Mouse (Mus musculus): ENCODE results near the gene Sart3. TPM values are rescaled to one million over a fixed set of nuclear protein-coding genes. Genes with fewer than 3 reads are reported as not detected.
"Not testable (repeated sequence)": the region's sequence is repeated elsewhere in the genome, so short reads cannot be mapped to it uniquely, and the experiment has no call there.

The Sart3 gene
- polyA plus RNA-seq, 1 experiment: 47.5 TPM

DNA sequence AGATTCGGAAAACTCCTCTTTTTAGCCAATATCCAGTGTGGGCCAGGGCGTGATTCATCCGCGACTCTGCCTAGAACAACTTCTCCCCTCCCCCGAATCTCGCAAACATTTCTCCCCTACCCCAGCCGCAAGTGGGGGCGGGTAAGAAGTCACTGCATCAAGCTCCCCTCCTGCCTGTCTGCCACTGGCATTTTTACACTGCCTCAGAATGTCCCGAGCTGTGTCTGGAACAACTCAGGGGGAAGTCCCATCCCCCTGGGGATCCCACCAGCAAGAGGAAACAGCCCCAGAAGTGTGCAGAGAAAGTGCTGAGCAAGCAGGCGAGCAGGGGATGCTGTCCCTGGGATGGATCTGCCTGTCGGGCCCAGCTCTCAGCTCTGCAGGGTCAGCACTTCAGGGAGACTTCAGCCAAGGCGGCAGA is 11.3 kb upstream of the Sart3 start:
- WGBS: 51% methylated on average over 12 of the region's 12 CpGs
- no peaks in the 10 kb centered on the region for H3K36me3 ChIP-seq (ENCODE audit: control insufficient read depth, insufficient read depth, low read length)
- H3K27ac ChIP-seq (ENCODE audit: control insufficient read depth, insufficient read depth, low read length): no peak overlapping the region
- H3K4me1 ChIP-seq (replicated peaks; ENCODE audit: control insufficient read depth, insufficient read depth, low read length): peaks cover 6% of the 10 kb centered on the region
- no peak for DNase-seq
- TF ChIP-seq CTCF (IDR thresholded peaks at IDR 0.05; ENCODE audit: borderline replicate concordance, control insufficient read depth, extremely low read depth, insufficient read depth, low read length, poor library complexity) (no peak), POLR2A (IDR thresholded peaks at IDR 0.05; ENCODE audit: control insufficient read depth, extremely low read depth, insufficient read depth, low read length, poor library complexity) (no peak)
- H3K27me3 ChIP-seq (ENCODE audit: control insufficient read depth, insufficient read depth, low read length): no peaks in the 10 kb centered on the region
- H3K4me3 ChIP-seq (ENCODE audit: control insufficient read depth, insufficient read depth, low read length): no peak overlapping the region

DNA sequence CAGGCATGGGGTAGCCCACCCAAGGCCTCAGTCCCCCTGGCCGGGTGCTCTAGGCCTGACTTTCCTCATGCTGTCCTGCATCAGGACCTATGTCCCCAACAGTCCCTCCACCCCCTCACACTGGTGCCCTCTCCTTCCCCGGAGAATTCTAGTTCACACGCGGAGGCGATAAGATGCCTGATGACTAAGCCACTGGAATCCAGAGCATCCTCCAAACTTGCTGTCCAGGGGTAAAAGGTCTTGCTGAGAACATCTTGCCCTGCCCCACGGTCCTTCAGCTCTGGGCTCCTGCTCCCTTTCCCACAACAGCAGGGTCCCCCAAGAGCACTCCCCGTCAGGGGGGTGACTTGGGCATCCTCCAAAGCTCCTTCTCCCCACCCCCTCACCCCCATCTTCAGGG is 10.3 kb upstream of the Sart3 start:
- no peak for TF ChIP-seq CTCF (IDR thresholded peaks at IDR 0.05; ENCODE audit: borderline replicate concordance, control insufficient read depth, extremely low read depth, insufficient read depth, low read length, poor library complexity)
- TF ChIP-seq POLR2A (IDR thresholded peaks at IDR 0.05; ENCODE audit: control insufficient read depth, extremely low read depth, insufficient read depth, low read length, poor library complexity): no peak
- no peaks in the 10 kb centered on the region for H3K36me3 ChIP-seq (ENCODE audit: control insufficient read depth, insufficient read depth, low read length)
- no peaks in the 10 kb centered on the region for H3K27me3 ChIP-seq (ENCODE audit: control insufficient read depth, insufficient read depth, low read length)
- H3K27ac ChIP-seq (ENCODE audit: control insufficient read depth, insufficient read depth, low read length): no peak overlapping the region
- peaks cover 14% of the 10 kb centered on the region for H3K4me1 ChIP-seq (replicated peaks; ENCODE audit: control insufficient read depth, insufficient read depth, low read length)
- no peak for DNase-seq
- WGBS: 95% methylated on average over 7 of the region's 7 CpGs
- H3K4me3 ChIP-seq (ENCODE audit: control insufficient read depth, insufficient read depth, low read length): no peak overlapping the region

DNA sequence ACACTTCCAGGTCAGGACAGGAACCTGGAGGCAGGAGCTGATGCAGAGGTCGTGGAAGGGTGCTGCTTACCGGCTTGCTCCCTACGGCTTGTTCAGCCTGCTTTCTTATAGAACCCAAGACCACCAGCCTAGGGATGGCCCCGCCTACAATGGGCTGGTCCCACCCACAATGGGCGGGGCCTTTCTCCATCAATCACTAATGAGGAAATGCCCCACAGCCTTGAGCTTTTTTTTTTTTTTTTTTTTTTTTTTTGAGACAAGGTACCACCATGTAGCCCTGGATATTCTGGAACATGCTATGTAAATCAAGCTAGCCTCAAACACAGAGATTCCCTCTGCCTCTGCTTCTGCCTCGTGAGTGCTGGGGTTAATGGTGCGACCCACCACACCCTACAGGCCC is 9.6 kb upstream of the Sart3 start:
- TF ChIP-seq POLR2A (IDR thresholded peaks at IDR 0.05; ENCODE audit: control insufficient read depth, extremely low read depth, insufficient read depth, low read length, poor library complexity) (no peak), CTCF (IDR thresholded peaks at IDR 0.05; ENCODE audit: borderline replicate concordance, control insufficient read depth, extremely low read depth, insufficient read depth, low read length, poor library complexity) (no peak)
- H3K4me3 ChIP-seq (ENCODE audit: control insufficient read depth, insufficient read depth, low read length): no peak overlapping the region
- WGBS: 90% methylated on average over 7 of the region's 7 CpGs

DNA sequence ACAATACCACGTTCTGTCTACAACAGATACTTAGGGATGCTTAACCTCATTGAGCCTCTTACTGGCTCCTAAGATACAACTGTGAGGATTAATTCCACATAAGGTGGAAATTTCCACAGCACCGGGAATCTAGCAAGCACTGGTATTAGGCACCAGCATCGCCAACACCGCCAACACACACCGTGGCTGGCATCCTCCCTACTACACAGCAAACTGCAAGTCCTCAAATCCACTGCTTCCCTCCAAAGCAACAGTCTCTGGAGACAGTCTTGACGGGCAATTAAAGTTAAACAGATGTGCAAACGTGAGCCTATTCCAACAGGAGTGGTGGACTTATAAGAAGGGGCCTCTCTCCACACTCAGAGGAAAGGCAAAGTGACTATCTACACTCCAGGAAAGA is 8.9 kb upstream of the Sart3 start:
- H3K27me3 ChIP-seq (ENCODE audit: control insufficient read depth, insufficient read depth, low read length): no peaks in the 10 kb centered on the region
- DNase-seq: no peak
- peaks cover 20% of the 10 kb centered on the region for H3K4me1 ChIP-seq (replicated peaks; ENCODE audit: control insufficient read depth, insufficient read depth, low read length)
- 97% methylated on average over 7 of the region's 7 CpGs for WGBS
- H3K27ac ChIP-seq (ENCODE audit: control insufficient read depth, insufficient read depth, low read length): no peak overlapping the region
- no peak overlapping the region for H3K4me3 ChIP-seq (ENCODE audit: control insufficient read depth, insufficient read depth, low read length)
- TF ChIP-seq CTCF (IDR thresholded peaks at IDR 0.05; ENCODE audit: borderline replicate concordance, control insufficient read depth, extremely low read depth, insufficient read depth, low read length, poor library complexity) (no peak), POLR2A (IDR thresholded peaks at IDR 0.05; ENCODE audit: control insufficient read depth, extremely low read depth, insufficient read depth, low read length, poor library complexity) (no peak)
- no peaks in the 10 kb centered on the region for H3K36me3 ChIP-seq (ENCODE audit: control insufficient read depth, insufficient read depth, low read length)

More for the DNA sequence above, 9.6 kb upstream of the Sart3 start:
- DNase-seq: no peak
- Histone ChIP-seq H3K27me3 (ENCODE audit: control insufficient read depth, insufficient read depth, low read length) (no peaks in the 10 kb centered on the region), H3K36me3 (ENCODE audit: control insufficient read depth, insufficient read depth, low read length) (no peaks in the 10 kb centered on the region), H3K27ac (ENCODE audit: control insufficient read depth, insufficient read depth, low read length) (no peak overlapping the region), H3K4me1 (replicated peaks; ENCODE audit: control insufficient read depth, insufficient read depth, low read length) (peaks cover 16% of the 10 kb centered on the region)

DNA sequence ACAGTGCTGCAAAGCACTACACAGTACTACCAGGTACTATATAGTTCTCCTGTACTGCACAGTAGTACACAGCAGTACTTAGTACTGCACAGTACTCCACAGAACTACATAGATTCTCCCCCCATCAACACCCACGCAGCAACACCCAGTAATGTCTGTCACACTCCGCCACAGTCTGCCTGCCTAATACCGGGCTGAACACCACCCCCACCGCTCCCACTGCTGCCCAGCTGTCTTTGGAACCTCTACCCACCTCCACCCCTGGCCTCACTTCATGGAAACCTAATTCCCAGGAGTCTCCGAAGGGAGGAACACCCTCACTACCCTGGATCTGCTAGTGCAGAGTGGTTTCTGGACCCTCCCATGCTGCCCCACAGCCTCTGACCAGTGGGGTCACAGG is 8.5 kb upstream of the Sart3 start:
- no peak for TF ChIP-seq CTCF (IDR thresholded peaks at IDR 0.05; ENCODE audit: borderline replicate concordance, control insufficient read depth, extremely low read depth, insufficient read depth, low read length, poor library complexity)
- no peak for TF ChIP-seq POLR2A (IDR thresholded peaks at IDR 0.05; ENCODE audit: control insufficient read depth, extremely low read depth, insufficient read depth, low read length, poor library complexity)
- Histone ChIP-seq H3K27ac (ENCODE audit: control insufficient read depth, insufficient read depth, low read length) (no peak overlapping the region), H3K4me3 (ENCODE audit: control insufficient read depth, insufficient read depth, low read length) (no peak overlapping the region), H3K36me3 (ENCODE audit: control insufficient read depth, insufficient read depth, low read length) (no peaks in the 10 kb centered on the region), H3K4me1 (replicated peaks; ENCODE audit: control insufficient read depth, insufficient read depth, low read length) (peaks cover 25% of the 10 kb centered on the region), H3K27me3 (ENCODE audit: control insufficient read depth, insufficient read depth, low read length) (no peaks in the 10 kb centered on the region)
- DNase-seq: no peak
- WGBS: 95% methylated on average over 5 of the region's 5 CpGs

DNA sequence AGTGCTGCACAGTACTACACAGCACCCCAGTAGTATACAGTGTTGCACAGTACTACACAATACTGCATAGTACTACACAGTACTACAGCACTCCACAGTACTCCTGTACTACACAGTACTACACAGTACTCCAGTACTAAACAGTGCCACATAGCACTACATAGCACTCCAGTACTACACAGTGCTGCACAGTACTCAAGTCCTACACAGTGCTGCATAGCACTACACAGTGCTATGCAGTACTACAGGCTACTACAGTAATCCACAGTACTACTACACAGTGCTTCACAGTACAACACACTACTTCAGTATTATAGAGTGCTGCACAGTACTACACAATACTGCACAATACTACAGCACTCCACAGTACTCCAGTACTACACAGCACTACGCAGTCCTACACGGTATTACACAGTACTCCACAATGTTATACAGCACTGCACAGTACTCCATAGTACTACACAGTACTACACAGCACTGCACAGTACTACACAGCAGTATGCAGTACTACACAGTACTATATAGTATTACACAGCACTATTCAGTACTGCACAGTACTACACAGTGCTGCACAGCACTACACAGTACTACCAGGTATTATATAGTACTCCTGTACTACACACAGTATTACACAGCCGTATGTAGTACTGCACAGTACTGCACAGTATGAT is 7.9 kb upstream of the Sart3 start:
- no peak for TF ChIP-seq CTCF (IDR thresholded peaks at IDR 0.05; ENCODE audit: borderline replicate concordance, control insufficient read depth, extremely low read depth, insufficient read depth, low read length, poor library complexity)
- no peak for TF ChIP-seq POLR2A (IDR thresholded peaks at IDR 0.05; ENCODE audit: control insufficient read depth, extremely low read depth, insufficient read depth, low read length, poor library complexity)
- Histone ChIP-seq H3K36me3 (ENCODE audit: control insufficient read depth, insufficient read depth, low read length) (no peaks in the 10 kb centered on the region), H3K4me3 (ENCODE audit: control insufficient read depth, insufficient read depth, low read length) (no peak overlapping the region), H3K4me1 (replicated peaks; ENCODE audit: control insufficient read depth, insufficient read depth, low read length) (peaks cover 26% of the 10 kb centered on the region), H3K27me3 (ENCODE audit: control insufficient read depth, insufficient read depth, low read length) (no peaks in the 10 kb centered on the region), H3K27ac (ENCODE audit: control insufficient read depth, insufficient read depth, low read length) (no peak overlapping the region)
- DNase-seq: no peak
- WGBS: 98% methylated on average over 3 of the region's 3 CpGs

DNA sequence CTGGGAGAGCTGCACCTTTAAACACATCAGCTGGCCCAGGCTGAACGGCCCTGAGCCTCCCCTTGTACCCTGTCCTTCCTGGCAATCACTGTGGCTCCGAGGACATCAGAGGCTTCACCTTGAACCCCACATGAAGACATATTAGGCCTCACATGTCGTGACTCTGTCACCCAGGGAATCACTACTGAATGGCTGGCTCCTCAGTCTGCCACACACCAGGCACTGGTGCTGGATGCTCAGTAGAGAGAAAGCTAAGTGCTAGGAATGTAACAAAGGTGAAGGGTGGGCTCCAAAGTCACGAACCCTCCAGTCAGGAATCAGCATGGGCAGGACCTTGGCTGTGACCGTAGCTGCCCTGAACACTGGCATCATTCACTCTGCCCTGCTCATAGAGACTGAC is 7.3 kb upstream of the Sart3 start:
- TF ChIP-seq CTCF (IDR thresholded peaks at IDR 0.05; ENCODE audit: borderline replicate concordance, control insufficient read depth, extremely low read depth, insufficient read depth, low read length, poor library complexity) (no peak), POLR2A (IDR thresholded peaks at IDR 0.05; ENCODE audit: control insufficient read depth, extremely low read depth, insufficient read depth, low read length, poor library complexity) (no peak)
- H3K4me1 ChIP-seq (replicated peaks; ENCODE audit: control insufficient read depth, insufficient read depth, low read length): peaks cover 26% of the 10 kb centered on the region
- no peak overlapping the region for H3K27ac ChIP-seq (ENCODE audit: control insufficient read depth, insufficient read depth, low read length)
- no peak for DNase-seq
- WGBS: 89% methylated on average over 5 of the region's 5 CpGs
- H3K36me3 ChIP-seq (ENCODE audit: control insufficient read depth, insufficient read depth, low read length): no peaks in the 10 kb centered on the region
- no peak overlapping the region for H3K4me3 ChIP-seq (ENCODE audit: control insufficient read depth, insufficient read depth, low read length)
- no peaks in the 10 kb centered on the region for H3K27me3 ChIP-seq (ENCODE audit: control insufficient read depth, insufficient read depth, low read length)

DNA sequence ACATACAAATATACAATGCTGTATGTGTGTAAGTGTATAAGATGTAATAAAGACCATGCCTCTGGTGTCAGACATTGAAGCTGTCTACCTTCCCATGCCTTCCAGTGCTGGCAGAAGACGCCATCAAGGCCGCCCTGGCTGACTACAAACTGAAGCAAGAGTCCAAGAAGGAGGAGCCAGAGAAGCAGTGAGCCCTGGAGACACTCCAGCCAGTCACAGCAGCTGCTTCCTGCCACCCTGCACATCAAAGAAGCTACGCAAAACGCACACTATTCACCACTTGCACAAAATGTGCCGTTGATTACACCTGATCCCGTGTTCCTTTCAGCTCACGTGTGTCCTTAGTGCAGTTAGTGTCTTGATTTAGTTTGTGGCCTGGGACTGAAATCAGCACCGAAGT is 5.4 kb upstream of the Sart3 start:
- not testable (repeated sequence) for H3K36me3 ChIP-seq (ENCODE audit: control insufficient read depth, insufficient read depth, low read length); H3K4me3 ChIP-seq (ENCODE audit: control insufficient read depth, insufficient read depth, low read length); H3K27me3 ChIP-seq (ENCODE audit: control insufficient read depth, insufficient read depth, low read length); H3K27ac ChIP-seq (ENCODE audit: control insufficient read depth, insufficient read depth, low read length)
- peaks cover 32% of the 10 kb centered on the region for H3K4me1 ChIP-seq (replicated peaks; ENCODE audit: control insufficient read depth, insufficient read depth, low read length)
- peak; percentile 29 for DNase-seq
- WGBS: 8% methylated on average over 8 of the region's 8 CpGs
